Mouse (Mus musculus): ENCODE data around the gene Ear10. TPM values are rescaled to one million over a fixed set of nuclear protein-coding genes. Genes with fewer than 3 reads are reported as not detected.
"Not testable (repeated sequence)": the region's sequence is repeated elsewhere in the genome, so short reads cannot be mapped to it uniquely, and the experiment has no call there.

Ear10 gene
- not detected in 2 replicates for polyA plus RNA-seq (2016; fragmentation: Nextera tagmentation; extraction: Ambion mirVana)

- not testable (repeated sequence) for H3K9me3 ChIP-seq (replicated peaks); H3K4me1 ChIP-seq; H3K4me3 ChIP-seq; H3K36me3 ChIP-seq; H3K27me3 ChIP-seq (ENCODE audit: low read depth, poor library complexity, severe bottlenecking); DNase-seq (ENCODE audit: low spot score); H3K27ac ChIP-seq
- WGBS: 80% methylated on average over 3 of the region's 3 CpGs
Measured at GRCm38 (mm10) chr14:43923459-43923858, at the start of gene Ear10. Gene Ear10, minus strand, starts transcription at chr14:43923559.

GRCm38 (mm10) chr14:43956769-43957168 is 33.4 kb upstream of the Ear10 start, which contains the start of gene Ang5:
Gene Ang5, plus strand, starts transcription at chr14:43957069.
- H3K36me3 ChIP-seq; DNase-seq (ENCODE audit: low spot score); H3K9me3 ChIP-seq (replicated peaks); H3K27ac ChIP-seq; H3K4me3 ChIP-seq; H3K27me3 ChIP-seq (ENCODE audit: low read depth, poor library complexity, severe bottlenecking); H3K4me1 ChIP-seq: not testable (repeated sequence)
- WGBS: no CpG with 5 or more reads among the region's 2 CpGs

- H3K27me3 ChIP-seq (ENCODE audit: low read depth, poor library complexity, severe bottlenecking); H3K36me3 ChIP-seq; H3K27ac ChIP-seq; H3K4me3 ChIP-seq; H3K9me3 ChIP-seq (replicated peaks); DNase-seq (ENCODE audit: low spot score); H3K4me1 ChIP-seq: not testable (repeated sequence)
- WGBS: no CpG with 5 or more reads among the region's 1 CpGs
Measured at GRCm38 (mm10) chr14:43955074-43955473, 31.7 kb upstream of the Ear10 start.

GRCm38 (mm10) chr14:43953382-43953781 is 30.0 kb upstream of the Ear10 start:
- 76% methylated on average over 2 of the region's 2 CpGs for WGBS
- H3K9me3 ChIP-seq (replicated peaks); H3K4me3 ChIP-seq; H3K4me1 ChIP-seq; H3K27me3 ChIP-seq (ENCODE audit: low read depth, poor library complexity, severe bottlenecking); H3K27ac ChIP-seq; DNase-seq (ENCODE audit: low spot score); H3K36me3 ChIP-seq: not testable (repeated sequence)

DNA sequence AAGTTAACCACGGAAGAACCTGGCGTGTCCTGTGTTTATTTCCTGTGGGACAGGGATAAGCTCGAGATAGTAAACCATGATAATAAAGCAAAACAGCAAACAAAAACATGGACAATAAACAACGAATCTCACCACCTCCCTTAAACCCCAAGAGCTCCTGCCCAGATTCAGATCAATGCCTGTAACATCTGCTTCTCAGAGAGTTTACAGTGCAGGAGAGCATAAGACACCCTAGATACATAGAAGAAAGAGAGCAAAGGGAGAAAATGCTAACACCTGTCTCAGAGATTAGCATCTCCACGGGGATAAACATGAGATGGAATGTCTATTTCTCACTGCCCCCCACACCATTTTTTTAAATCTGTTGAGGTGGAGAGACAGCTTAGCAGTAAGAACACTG is 10.0 kb upstream of the Ear10 start:
- not testable (repeated sequence) for H3K27ac ChIP-seq; DNase-seq (ENCODE audit: low spot score); H3K36me3 ChIP-seq; H3K4me1 ChIP-seq; H3K27me3 ChIP-seq (ENCODE audit: low read depth, poor library complexity, severe bottlenecking); H3K9me3 ChIP-seq (replicated peaks); H3K4me3 ChIP-seq
- 59% methylated on average over 5 of the region's 5 CpGs for WGBS

DNA sequence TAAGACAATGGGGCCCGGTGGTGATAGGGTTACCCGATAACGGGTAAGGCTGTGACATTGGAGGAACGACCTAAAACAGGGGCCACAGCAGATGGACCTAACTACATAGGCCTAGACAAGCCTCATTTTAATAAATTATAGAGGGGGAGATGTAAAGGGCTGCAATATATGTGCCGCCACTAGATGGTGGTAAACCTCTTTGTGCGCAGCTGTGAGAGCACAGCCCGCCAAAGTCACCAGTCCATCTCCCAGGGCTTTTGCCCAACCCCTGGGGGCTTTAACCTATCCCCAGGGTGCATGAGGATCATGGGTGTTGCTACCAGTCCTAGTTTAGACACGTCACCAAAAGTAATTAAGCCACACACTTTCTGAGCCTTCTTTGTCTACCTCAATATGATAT is 9.6 kb upstream of the Ear10 start:
- not testable (repeated sequence) for H3K36me3 ChIP-seq; H3K27ac ChIP-seq; H3K4me1 ChIP-seq; H3K9me3 ChIP-seq (replicated peaks); H3K27me3 ChIP-seq (ENCODE audit: low read depth, poor library complexity, severe bottlenecking); H3K4me3 ChIP-seq
- 19% methylated on average over 8 of the region's 8 CpGs for WGBS
- DNase-seq (ENCODE audit: low spot score): peak; percentile 48

DNA sequence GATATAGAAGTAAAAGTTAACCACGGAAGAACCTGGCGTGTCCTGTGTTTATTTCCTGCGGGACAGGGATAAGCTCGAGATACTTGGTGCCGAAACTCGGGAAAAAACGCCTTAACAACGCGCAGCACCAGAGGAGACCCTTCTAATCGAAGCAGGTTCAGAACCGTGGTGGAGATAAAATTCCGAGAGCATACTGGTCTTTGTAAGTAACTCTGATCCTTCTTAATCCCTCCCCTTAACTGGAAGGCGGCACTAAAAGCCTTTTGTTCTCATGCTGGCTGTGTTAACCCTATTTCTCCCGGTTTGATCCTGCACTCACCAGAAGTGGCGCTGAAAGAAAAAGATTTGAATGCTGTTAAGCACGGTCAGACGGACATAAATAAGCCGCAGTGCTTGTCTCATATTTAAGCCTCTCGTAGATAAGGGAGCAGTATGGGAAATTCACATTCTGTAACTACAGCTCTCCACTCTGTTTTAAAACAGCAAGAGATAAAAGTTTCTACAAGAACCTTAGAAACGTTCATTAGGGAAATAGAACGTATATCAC is 2.1 kb upstream of the Ear10 start:
- DNase-seq (ENCODE audit: low spot score): peak; percentile 45
- H3K9me3 ChIP-seq (replicated peaks); H3K36me3 ChIP-seq; H3K27me3 ChIP-seq (ENCODE audit: low read depth, poor library complexity, severe bottlenecking); H3K4me1 ChIP-seq: not testable (repeated sequence)
- Histone ChIP-seq H3K27ac (peak overlapping the region; percentile 89), H3K4me3 (peak overlapping the region; percentile 53)
- whole genome bisulfite sequencing: 5% methylated on average over 21 of the region's 21 CpGs

DNA sequence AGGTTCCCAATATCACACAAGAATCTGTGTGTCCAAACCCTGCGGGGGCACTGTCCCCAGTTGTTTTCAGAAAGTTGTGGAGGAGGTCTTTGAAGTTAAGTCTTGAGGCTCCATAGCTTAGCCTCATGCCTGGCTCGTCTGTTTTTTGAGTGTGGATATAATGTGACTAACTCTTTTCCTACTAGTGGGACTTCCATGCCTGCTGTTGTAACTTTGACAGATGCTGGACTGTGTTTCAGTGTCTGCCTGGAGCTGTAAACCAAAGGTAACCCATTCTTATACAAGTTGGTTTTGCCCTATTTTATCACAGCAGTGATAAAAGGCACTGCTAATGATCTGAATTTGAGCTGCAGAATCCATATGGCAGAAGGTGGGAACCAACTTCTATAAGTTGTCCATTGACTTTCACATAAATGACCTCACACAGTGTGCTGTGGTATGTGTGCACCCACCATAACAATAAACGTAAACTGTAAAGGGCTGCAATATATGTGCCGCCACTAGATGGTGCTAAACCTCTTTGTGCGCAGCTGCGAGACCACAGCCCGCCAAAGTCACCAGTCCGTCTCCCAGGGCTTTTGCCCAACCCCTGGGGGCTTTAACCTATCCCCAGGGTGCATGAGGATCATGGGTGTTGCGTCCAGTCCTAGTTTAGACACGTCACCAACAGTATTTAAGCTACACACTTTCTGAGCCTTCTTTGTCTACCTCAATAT is 1.5 kb upstream of the Ear10 start, which contains the start of gene Gm8113:
Gm8113 (plus strand) TSS at position 703 of the 716 bp plus-strand sequence.
- Histone ChIP-seq H3K4me3 (peak within 1 kb of the TSS; percentile 53), H3K27ac (peak within 1 kb of the TSS; percentile 89)
- not testable (repeated sequence) for H3K36me3 ChIP-seq; H3K9me3 ChIP-seq (replicated peaks); H3K27me3 ChIP-seq (ENCODE audit: low read depth, poor library complexity, severe bottlenecking); H3K4me1 ChIP-seq
- peak; percentile 86 for DNase-seq (ENCODE audit: low spot score)
- 11% methylated on average over 10 of the region's 10 CpGs for WGBS

DNA sequence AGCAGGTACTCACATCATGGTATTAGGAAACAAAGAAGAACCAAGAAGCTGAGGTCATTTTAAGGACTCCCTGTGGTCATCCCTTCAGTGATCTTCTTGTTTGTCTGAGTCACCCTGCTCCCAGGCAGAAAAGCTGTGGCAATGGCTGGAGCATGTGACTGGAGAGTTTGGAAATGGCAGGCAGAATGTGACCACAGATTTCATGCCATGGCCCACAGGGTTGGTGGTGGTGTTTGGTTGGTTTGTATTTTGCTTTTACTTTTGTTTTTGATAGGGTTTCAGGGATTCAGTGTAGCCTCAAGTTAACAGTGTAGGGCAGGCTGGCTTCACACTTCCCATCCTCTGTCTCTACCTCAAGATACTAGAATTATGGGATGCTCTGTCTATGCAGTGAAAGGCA is 5.1 kb downstream of the Ear10 start:
- H3K9me3 ChIP-seq (replicated peaks); H3K27me3 ChIP-seq (ENCODE audit: low read depth, poor library complexity, severe bottlenecking); H3K4me3 ChIP-seq; H3K36me3 ChIP-seq; DNase-seq (ENCODE audit: low spot score); H3K4me1 ChIP-seq; H3K27ac ChIP-seq: not testable (repeated sequence)

GRCm38 (mm10) chr14:43898577-43898976 is 24.8 kb downstream of the Ear10 start:
- not testable (repeated sequence) for H3K27me3 ChIP-seq (ENCODE audit: low read depth, poor library complexity, severe bottlenecking); H3K36me3 ChIP-seq; H3K4me1 ChIP-seq; H3K9me3 ChIP-seq (replicated peaks); H3K4me3 ChIP-seq; DNase-seq (ENCODE audit: low spot score); H3K27ac ChIP-seq
- 93% methylated on average over 3 of the region's 3 CpGs for WGBS

DNA sequence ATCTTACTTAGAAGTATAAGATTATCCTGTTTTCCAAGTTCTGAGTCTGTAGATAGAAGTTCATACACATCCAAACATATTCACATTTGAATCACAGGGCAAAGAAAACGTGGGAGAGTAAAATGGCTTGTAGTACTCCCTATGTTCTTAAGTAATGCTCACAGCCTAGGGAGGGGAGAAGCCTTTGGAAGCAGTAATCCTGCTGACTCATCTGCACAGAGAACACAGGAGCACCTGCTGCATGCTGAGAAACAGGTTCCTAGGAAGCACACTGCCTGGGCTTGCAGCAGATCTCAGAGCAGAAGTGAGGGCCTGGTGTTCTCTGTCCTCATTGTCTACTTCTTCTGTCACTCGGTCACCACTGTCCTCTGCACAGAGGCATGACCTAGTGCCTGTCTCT is 28.0 kb downstream of the Ear10 start:
- not testable (repeated sequence) for DNase-seq (ENCODE audit: low spot score); H3K9me3 ChIP-seq (replicated peaks); H3K36me3 ChIP-seq; H3K4me1 ChIP-seq; H3K27ac ChIP-seq; H3K4me3 ChIP-seq; H3K27me3 ChIP-seq (ENCODE audit: low read depth, poor library complexity, severe bottlenecking)
- 62% methylated on average over 2 of the region's 2 CpGs for WGBS

DNA sequence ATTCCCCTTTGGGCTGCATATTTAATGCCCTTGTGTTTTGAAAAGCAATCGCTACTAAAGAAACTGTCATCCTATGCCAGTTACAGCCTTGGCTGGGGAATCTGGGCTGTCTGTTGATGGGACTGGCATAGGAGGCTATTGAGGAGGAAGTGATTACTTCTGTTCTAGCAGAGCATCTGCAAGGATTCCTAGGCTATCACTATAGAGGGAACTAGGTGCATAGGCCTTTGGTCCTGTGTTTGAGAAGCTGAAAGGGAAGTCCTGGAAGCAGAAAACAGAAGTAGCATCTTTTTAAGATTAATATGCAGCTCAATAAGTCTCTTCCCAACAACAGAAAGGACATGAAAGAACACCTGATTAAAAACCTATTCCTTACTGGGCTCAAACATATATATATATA is 32.1 kb downstream of the Ear10 start:
- DNase-seq (ENCODE audit: low spot score); H3K4me3 ChIP-seq; H3K9me3 ChIP-seq (replicated peaks); H3K36me3 ChIP-seq; H3K27me3 ChIP-seq (ENCODE audit: low read depth, poor library complexity, severe bottlenecking); H3K4me1 ChIP-seq; H3K27ac ChIP-seq: not testable (repeated sequence)
- 95% methylated on average over 1 of the region's 1 CpGs for WGBS

GRCm38 (mm10) chr14:43886235-43886634 is 37.1 kb downstream of the Ear10 start:
- H3K27ac ChIP-seq; H3K4me1 ChIP-seq; H3K36me3 ChIP-seq; H3K9me3 ChIP-seq (replicated peaks); H3K27me3 ChIP-seq (ENCODE audit: low read depth, poor library complexity, severe bottlenecking); H3K4me3 ChIP-seq; DNase-seq (ENCODE audit: low spot score): not testable (repeated sequence)
- 70% methylated on average over 1 of the region's 1 CpGs for WGBS
